Mouse (Mus musculus): ENCODE measurements at regions not wholly inside any gene's neighbourhood (a gene's known extent, or its start where the extent isn't known, plus 50 kb on each side); places are given as distances from the start of the nearest gene placed in this dataset.

- DNase-seq, result no peak
Observed at GRCm38 (mm10) chr6:18674584-18675250, 160.1 kb upstream of the Cttnbp2 start.

- no peak for DNase-seq
Observed at GRCm38 (mm10) chr6:18677131-18677530, 162.5 kb upstream of the Cttnbp2 start.

GRCm38 (mm10) chr6:18680712-18681111, 166.1 kb upstream of the Cttnbp2 start:
- DNase-seq, result no peak

GRCm38 (mm10) chr6:18682043-18682442, 166.3 kb upstream of the Lsm8 start:
- peak; percentile 26 to 30 for DNase-seq

GRCm38 (mm10) chr6:18688652-18689348, 159.6 kb upstream of the Lsm8 start:
- no peak for DNase-seq

- no peak for DNase-seq
Observed at GRCm38 (mm10) chr6:18697536-18697935, 150.8 kb upstream of the Lsm8 start.

GRCm38 (mm10) chr6:18698989-18699728, 149.2 kb upstream of the Lsm8 start:
- DNase-seq, result no peak

- no peak for DNase-seq
Observed at GRCm38 (mm10) chr6:18699729-18700386, 148.5 kb upstream of the Lsm8 start.

- DNase-seq, result no peak
Observed at GRCm38 (mm10) chr6:18710763-18711162, 137.6 kb upstream of the Lsm8 start.

GRCm38 (mm10) chr6:18748859-18749258, 99.5 kb upstream of the Lsm8 start:
- no peak for DNase-seq

GRCm38 (mm10) chr6:18764536-18764935, 83.8 kb upstream of the Lsm8 start:
- no peak for DNase-seq

- DNase-seq, result no peak
Observed at GRCm38 (mm10) chr6:18795390-18795789, 53.0 kb upstream of the Lsm8 start.

- no peak for DNase-seq
Observed at GRCm38 (mm10) chr6:18795847-18796246, 52.5 kb upstream of the Lsm8 start.

GRCm38 (mm10) chr6:18796540-18796939, 51.8 kb upstream of the Lsm8 start:
- no peak for DNase-seq

Measured in kidney, postnatal 25 days (tissue).